Mouse (Mus musculus) liver, embryonic 13.5 days (tissue): Measurements from ENCODE around the gene Dusp9. TPM values are rescaled to one million over a fixed set of nuclear protein-coding genes. Genes with fewer than 3 reads are reported as not detected.

ENCODE experiments used
- ATAC-seq: fragments of 200-750 bp; cut with Nextera tagmentation; 2 replicates; pipeline ENCODE4 v1.8.0; 2017; ENCODE audit warnings: low read depth, mild to moderate bottlenecking, moderate number of reproducible peaks, moderate library complexity
- DNase-seq: peaks from one replicate; pipeline ENCODE4 v3.0.0; 2022
- H3K27ac ChIP-seq: fragments of 300-500 bp; sonication (generic); 2 replicates; pipeline ENCODE4 v1.5.1; 2015; ENCODE audit warnings: moderate library complexity, mild to moderate bottlenecking, inconsistent platforms
- H3K27me3 ChIP-seq: fragments of 300-500 bp; sonication (generic); 2 replicates; pipeline ENCODE4 v1.6.1; 2015; ENCODE audit warnings: mild to moderate bottlenecking, inconsistent platforms
- H3K36me3 ChIP-seq: fragments of 300-500 bp; sonication (generic); 2 replicates; pipeline ENCODE4 v1.6.1; 2015; ENCODE audit warnings: mild to moderate bottlenecking, inconsistent platforms
- H3K4me1 ChIP-seq: fragments of 300-500 bp; sonication (generic); replicated peaks from 2 replicates; pipeline ENCODE4 v1.6.1; 2015; ENCODE audit warnings: inconsistent platforms
- H3K4me2 ChIP-seq: fragments of 300-500 bp; sonication (generic); 2 replicates; pipeline ENCODE4 v1.6.1; 2015; ENCODE audit warnings: inconsistent platforms, mild to moderate bottlenecking, moderate library complexity
- H3K4me3 ChIP-seq: fragments of 300-500 bp; sonication (generic); replicated peaks from 2 replicates; pipeline ENCODE4 v1.5.1; 2015; ENCODE audit warnings: mild to moderate bottlenecking, inconsistent platforms
- H3K9ac ChIP-seq: fragments of 300-500 bp; sonication (generic); 2 replicates; pipeline ENCODE4 v1.6.1; 2015; ENCODE audit warnings: mild to moderate bottlenecking, inconsistent platforms
- H3K9me3 ChIP-seq: fragments of 300-500 bp; sonication (generic); replicated peaks from 2 replicates; pipeline ENCODE4 v1.6.1; 2016; ENCODE audit warnings: inconsistent platforms
- WGBS: fragments of 180-500 bp; shearing (Covaris S2); methylation state at CpG from one replicate; pipeline ENCODE4 v1.1.7; 2015; ENCODE audit not compliant: insufficient replicate concordance; 5-methylcytosine and 5-hydroxymethylcytosine counted together
- polyA plus RNA-seq: library from polyadenylated mRNA; unstranded; fragments of >200 nt; fragmentation: Nextera tagmentation; extraction: Ambion mirVana; gene quantifications from 2 replicates; pipeline ENCODE4 v1.2.1, GENCODE M21; 2015

Gene Dusp9
- polyA plus RNA-seq, 1 experiment from 2014 or later = 36.2 TPM

GRCm38 (mm10) chrX:73663143-73663542, 23.9 kb downstream of the Dusp9 start:
- no peak overlapping the region for H3K9ac ChIP-seq
- H3K4me1 ChIP-seq = no peaks in the 10 kb centered on the region
- H3K27me3 ChIP-seq = peaks cover 14% of the 10 kb centered on the region
- ATAC-seq (no peak), DNase-seq (no peak)
- no peak overlapping the region for H3K27ac ChIP-seq
- no peaks in the 10 kb centered on the region for H3K36me3 ChIP-seq
- H3K4me2 ChIP-seq = no peak overlapping the region
- no peaks in the 10 kb centered on the region for H3K9me3 ChIP-seq
- H3K4me3 ChIP-seq = no peak overlapping the region

- Histone ChIP-seq H3K4me3 (no peak overlapping the region), H3K4me2 (no peak overlapping the region), H3K9ac (no peak overlapping the region), H3K36me3 (no peaks in the 10 kb centered on the region), H3K27ac (no peak overlapping the region), H3K27me3 (peaks cover 36% of the 10 kb centered on the region), H3K4me1 (no peaks in the 10 kb centered on the region), H3K9me3 (no peaks in the 10 kb centered on the region)
- ATAC-seq = peak; percentile 41; the same call in 1 of the 2 replicates
- 48% methylated on average over 4 of the region's 4 CpGs for WGBS
- peak; percentile 13 for DNase-seq
These were observed 32.8 kb downstream of the Dusp9 start for GRCm38 (mm10) chrX:73672031-73672431.

GRCm38 (mm10) chrX:73672879-73673618, 33.8 kb downstream of the Dusp9 start, which contains the start of gene Slc6a8:
TSS of gene Slc6a8 (plus strand) at chrX:73673150.
- H3K9me3 ChIP-seq = no peaks in the 10 kb centered on the region
- ATAC-seq = peak; percentile 62
- no peaks in the 10 kb centered on the region for H3K36me3 ChIP-seq
- 12% methylated on average over 61 of the region's 72 CpGs for WGBS
- no peaks in the 10 kb centered on the region for H3K4me1 ChIP-seq
- H3K27ac ChIP-seq = no peak within 1 kb of the TSS
- DNase-seq = no peak
- peaks cover 36% of the 10 kb centered on the region for H3K27me3 ChIP-seq
- peak within 1 kb of the TSS; percentile 56 for H3K4me3 ChIP-seq
- peak within 1 kb of the TSS; percentile 72 for H3K4me2 ChIP-seq
- peak within 1 kb of the TSS; percentile 64 for H3K9ac ChIP-seq

GRCm38 (mm10) chrX:73673619-73673967, 34.4 kb downstream of the Dusp9 start:
- ATAC-seq (no peak), DNase-seq (no peak)
- peak overlapping the region; percentile 64 for H3K9ac ChIP-seq
- peak overlapping the region; percentile 56 for H3K4me3 ChIP-seq
- H3K27ac ChIP-seq = no peak overlapping the region
- no peaks in the 10 kb centered on the region for H3K36me3 ChIP-seq
- no peaks in the 10 kb centered on the region for H3K4me1 ChIP-seq
- no peaks in the 10 kb centered on the region for H3K9me3 ChIP-seq
- peak overlapping the region; percentile 72 for H3K4me2 ChIP-seq
- WGBS = 22% methylated on average over 32 of the region's 42 CpGs
- H3K27me3 ChIP-seq = peaks cover 36% of the 10 kb centered on the region

GRCm38 (mm10) chrX:73673968-73674661, 34.9 kb downstream of the Dusp9 start:
- peak overlapping the region; percentile 72 for H3K4me2 ChIP-seq
- ATAC-seq = 0 out of 2 replicates have a peak, but pooled peaks have one; percentile 24
- no peaks in the 10 kb centered on the region for H3K4me1 ChIP-seq
- 37% methylated on average over 19 of the region's 20 CpGs for WGBS
- H3K4me3 ChIP-seq = peak overlapping the region; percentile 56
- H3K27ac ChIP-seq = no peak overlapping the region
- H3K9ac ChIP-seq = peak overlapping the region; percentile 64; the same call in 1 of the 2 replicates
- no peaks in the 10 kb centered on the region for H3K9me3 ChIP-seq
- no peak for DNase-seq
- peaks cover 36% of the 10 kb centered on the region for H3K27me3 ChIP-seq
- H3K36me3 ChIP-seq = no peaks in the 10 kb centered on the region

GRCm38 (mm10) chrX:73675231-73675630, 36.0 kb downstream of the Dusp9 start:
- no peak overlapping the region for H3K27ac ChIP-seq
- no peaks in the 10 kb centered on the region for H3K4me1 ChIP-seq
- peaks cover 33% of the 10 kb centered on the region for H3K27me3 ChIP-seq
- 52% methylated on average over 2 of the region's 2 CpGs for WGBS
- no peak overlapping the region for H3K4me2 ChIP-seq
- H3K9me3 ChIP-seq = no peaks in the 10 kb centered on the region
- no peak overlapping the region for H3K9ac ChIP-seq
- H3K4me3 ChIP-seq = no peak overlapping the region
- no peaks in the 10 kb centered on the region for H3K36me3 ChIP-seq
- ATAC-seq (no peak), DNase-seq (no peak)

GRCm38 (mm10) chrX:73676668-73677067, 37.4 kb downstream of the Dusp9 start:
- Histone ChIP-seq H3K4me1 (no peaks in the 10 kb centered on the region), H3K27me3 (peaks cover 33% of the 10 kb centered on the region), H3K9me3 (no peaks in the 10 kb centered on the region), H3K9ac (no peak overlapping the region), H3K36me3 (no peaks in the 10 kb centered on the region), H3K27ac (no peak overlapping the region), H3K4me2 (no peak overlapping the region), H3K4me3 (no peak overlapping the region)
- ATAC-seq (no peak), DNase-seq (no peak)
- WGBS = 88% methylated on average over 4 of the region's 4 CpGs

GRCm38 (mm10) chrX:73684156-73684555, 44.9 kb downstream of the Dusp9 start:
- no peak overlapping the region for H3K9ac ChIP-seq
- ATAC-seq = no peak
- peaks cover 50% of the 10 kb centered on the region for H3K36me3 ChIP-seq
- H3K27me3 ChIP-seq = no peaks in the 10 kb centered on the region
- WGBS = 82% methylated on average over 2 of the region's 2 CpGs
- H3K27ac ChIP-seq = no peak overlapping the region
- H3K4me1 ChIP-seq = no peaks in the 10 kb centered on the region
- no peak overlapping the region for H3K4me2 ChIP-seq
- no peak for DNase-seq
- no peak overlapping the region for H3K4me3 ChIP-seq
- no peaks in the 10 kb centered on the region for H3K9me3 ChIP-seq

- Histone ChIP-seq H3K36me3 (peaks cover 56% of the 10 kb centered on the region), H3K4me3 (no peak overlapping the region), H3K27me3 (no peaks in the 10 kb centered on the region), H3K4me2 (no peak overlapping the region), H3K9me3 (no peaks in the 10 kb centered on the region), H3K4me1 (no peaks in the 10 kb centered on the region), H3K27ac (no peak overlapping the region), H3K9ac (no peak overlapping the region)
- ATAC-seq = no peak
- no peak for DNase-seq
These were observed 45.8 kb downstream of the Dusp9 start for GRCm38 (mm10) chrX:73684978-73685377.

GRCm38 (mm10) chrX:73685629-73686028, 46.4 kb downstream of the Dusp9 start:
- ATAC-seq (no peak), DNase-seq (no peak)
- H3K36me3 ChIP-seq = peaks cover 56% of the 10 kb centered on the region
- no peak overlapping the region for H3K9ac ChIP-seq
- H3K4me1 ChIP-seq = no peaks in the 10 kb centered on the region
- H3K4me2 ChIP-seq = no peak overlapping the region
- H3K27ac ChIP-seq = no peak overlapping the region
- H3K9me3 ChIP-seq = no peaks in the 10 kb centered on the region
- H3K4me3 ChIP-seq = no peak overlapping the region
- H3K27me3 ChIP-seq = no peaks in the 10 kb centered on the region
- WGBS = 67% methylated on average over 3 of the region's 3 CpGs

- Histone ChIP-seq H3K4me1 (no peaks in the 10 kb centered on the region), H3K9ac (no peak overlapping the region), H3K27me3 (no peaks in the 10 kb centered on the region), H3K27ac (no peak overlapping the region), H3K9me3 (no peaks in the 10 kb centered on the region), H3K36me3 (peaks cover 35% of the 10 kb centered on the region), H3K4me2 (no peak overlapping the region), H3K4me3 (no peak overlapping the region)
- ATAC-seq = peak; percentile 51
- 56% methylated on average over 5 of the region's 5 CpGs for WGBS
- DNase-seq = no peak
These were observed 51.9 kb downstream of the Dusp9 start for GRCm38 (mm10) chrX:73690917-73691629.
